Mouse (Mus musculus) kidney, adult 11 months (tissue): Measurements from ENCODE around the gene Alg3.

Experiments used
- DNase-seq: peaks from one replicate; pipeline ENCODE4 v3.0.0; 2022

Alg3 gene

GRCm38 (mm10) chr16:20611357-20612227 lies at the start of gene Alg3, which contains the start of the genes Eef1akmt4 and Gm49333:
Gene Alg3, minus strand, starts transcription at chr16:20611735.
Gene Eef1akmt4, plus strand, starts transcription at chr16:20611593.
Gene Gm49333, plus strand, starts transcription at chr16:20611610.
- DNase-seq: peak; percentile 91

- DNase-seq: no peak
Observed at GRCm38 (mm10) chr16:20657661-20658060, 46.1 kb upstream of the Alg3 start.

DNA sequence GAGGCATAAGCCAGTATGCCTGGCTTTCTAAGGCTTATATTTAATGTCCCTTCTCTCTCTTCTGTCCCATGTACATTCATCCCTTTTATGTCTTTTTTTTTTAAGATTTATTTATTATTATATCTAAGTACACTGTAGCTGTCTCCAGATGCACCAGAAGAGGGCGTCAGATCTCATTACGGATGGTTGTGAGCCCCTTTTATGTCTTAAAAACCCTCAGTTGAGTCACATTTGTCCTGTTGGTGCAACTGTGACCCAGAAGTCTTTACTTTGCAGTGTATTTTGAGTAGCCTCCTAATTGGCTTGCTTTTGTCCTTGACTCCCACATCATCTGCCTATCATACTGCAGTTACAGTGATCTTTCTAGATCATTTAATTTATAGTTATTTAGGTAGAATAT lies 41.8 kb upstream of the Alg3 start:
- DNase-seq: no peak

DNA sequence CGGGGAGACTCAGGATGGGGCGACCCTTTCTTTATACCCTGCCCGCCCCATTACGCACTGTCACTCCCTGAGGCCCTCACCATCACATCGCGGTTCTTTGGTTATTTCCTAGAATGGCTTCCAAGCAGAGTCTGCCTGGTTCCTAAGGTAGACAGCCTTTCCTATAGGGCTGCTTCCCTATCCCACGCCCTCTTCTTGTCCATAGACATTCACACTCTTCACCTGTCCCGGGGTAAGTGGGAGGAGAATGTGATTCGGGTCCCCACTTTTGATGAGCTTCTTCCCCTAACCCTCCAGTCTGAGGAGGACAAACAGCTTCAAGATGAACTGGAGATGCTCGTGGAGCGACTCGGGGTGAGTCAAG lies 40.4 kb upstream of the Alg3 start:
- DNase-seq: no peak

DNA sequence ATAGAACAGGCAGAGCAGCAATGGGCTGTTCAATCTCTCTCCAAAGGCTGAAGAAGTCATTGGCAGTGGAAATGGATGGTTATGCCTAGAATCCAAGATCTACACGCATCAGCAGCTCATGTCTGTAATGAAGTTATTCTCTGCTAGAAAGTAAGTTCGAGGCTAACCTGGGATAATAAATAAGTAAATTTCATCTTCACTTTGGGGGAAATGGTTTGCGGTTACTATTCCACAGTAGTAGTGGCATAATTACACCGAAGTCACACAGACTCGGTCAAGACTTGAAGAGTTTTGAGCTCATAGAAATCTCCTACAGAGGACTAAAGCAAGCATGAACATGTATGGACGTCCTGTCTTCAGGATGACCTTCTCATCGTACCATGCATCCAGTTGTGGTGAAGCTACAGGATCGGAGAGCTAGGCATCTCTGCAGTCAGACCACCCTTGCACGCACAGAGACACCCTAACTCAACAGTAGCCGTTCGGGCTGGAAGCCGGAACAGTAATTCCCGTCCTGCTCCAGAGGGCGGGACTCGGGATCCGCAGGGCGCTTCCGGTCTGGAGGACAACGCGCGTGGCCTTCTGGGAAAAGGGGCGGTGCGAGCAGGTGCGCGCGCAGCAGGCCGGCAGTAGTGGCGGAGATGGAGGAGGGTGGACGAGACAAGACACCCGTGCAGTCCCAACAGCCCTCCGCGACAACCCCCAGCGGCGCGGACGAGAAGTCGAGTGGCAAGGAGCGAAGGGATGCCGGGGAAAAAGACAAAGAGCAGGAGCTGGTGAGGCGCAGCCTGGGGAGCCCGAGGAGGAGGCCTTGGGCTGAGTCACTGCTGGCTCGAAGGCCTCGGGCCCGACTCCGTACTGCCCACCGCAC lies 39.8 kb upstream of the Alg3 start, which contains the start of gene Psmd2:
Psmd2 (plus strand) TSS at position 577 of the 871 bp plus-strand sequence.
- DNase-seq: peak; percentile 94

GRCm38 (mm10) chr16:20643911-20644310 lies 32.4 kb upstream of the Alg3 start:
- DNase-seq: no peak

DNA sequence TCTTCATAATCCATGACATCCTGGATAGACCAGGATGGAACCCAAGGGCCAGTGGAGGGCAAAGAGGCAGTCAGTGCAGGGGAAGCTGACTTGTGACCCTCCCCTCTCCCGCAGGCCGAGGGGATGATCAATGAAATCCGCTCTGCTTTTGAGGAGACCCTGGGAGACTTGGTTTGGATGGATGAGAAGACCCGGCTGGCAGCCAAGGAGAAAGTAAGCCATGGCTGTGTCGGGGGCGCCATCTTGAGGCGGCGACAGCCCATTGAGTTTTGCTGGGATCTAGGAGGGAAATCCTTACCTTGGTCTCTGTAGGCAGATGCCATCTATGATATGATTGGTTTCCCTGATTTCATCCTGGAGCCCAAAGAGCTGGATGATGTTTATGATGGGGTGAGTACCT lies 30.6 kb upstream of the Alg3 start:
- peak; percentile 50 for DNase-seq

DNA sequence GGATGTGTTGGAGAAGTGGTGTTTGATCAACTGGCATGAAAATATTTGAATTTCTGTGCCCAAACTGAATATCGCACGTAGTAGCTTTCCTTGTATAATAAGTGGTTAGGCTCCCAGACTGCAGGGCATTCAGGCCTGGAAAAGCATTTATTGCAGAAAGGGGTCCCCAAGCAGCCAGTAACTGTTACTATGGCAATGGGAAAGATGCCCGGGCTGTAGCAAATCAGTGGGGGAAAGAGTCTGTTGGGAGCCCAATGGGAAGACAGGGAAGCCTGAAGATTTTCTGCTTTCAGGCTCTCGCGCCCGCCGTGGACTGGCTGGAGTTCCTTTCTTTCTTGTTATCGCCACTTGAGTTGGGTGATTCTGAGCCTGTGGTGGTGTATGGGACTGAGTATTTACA lies 26.8 kb upstream of the Alg3 start:
- DNase-seq: no peak

DNA sequence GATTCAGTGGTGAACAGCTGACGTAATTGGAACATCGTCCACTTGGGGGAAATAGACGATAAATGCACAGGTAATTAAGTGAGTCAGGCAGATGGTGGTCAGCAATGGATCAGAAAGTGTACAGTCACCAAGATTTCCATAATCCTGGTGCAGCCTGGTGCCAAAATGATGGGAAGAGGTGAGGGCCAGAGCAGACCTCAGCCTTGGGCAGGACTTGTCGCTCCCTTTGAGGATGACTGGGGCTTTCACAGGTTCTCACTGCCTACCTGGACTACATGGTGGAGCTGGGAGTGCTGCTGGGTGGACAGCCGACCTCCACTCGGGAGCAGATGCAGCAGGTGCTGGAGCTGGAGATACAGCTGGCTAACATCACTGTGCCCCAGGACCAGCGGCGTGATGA lies 25.9 kb upstream of the Alg3 start:
- no peak for DNase-seq

DNA sequence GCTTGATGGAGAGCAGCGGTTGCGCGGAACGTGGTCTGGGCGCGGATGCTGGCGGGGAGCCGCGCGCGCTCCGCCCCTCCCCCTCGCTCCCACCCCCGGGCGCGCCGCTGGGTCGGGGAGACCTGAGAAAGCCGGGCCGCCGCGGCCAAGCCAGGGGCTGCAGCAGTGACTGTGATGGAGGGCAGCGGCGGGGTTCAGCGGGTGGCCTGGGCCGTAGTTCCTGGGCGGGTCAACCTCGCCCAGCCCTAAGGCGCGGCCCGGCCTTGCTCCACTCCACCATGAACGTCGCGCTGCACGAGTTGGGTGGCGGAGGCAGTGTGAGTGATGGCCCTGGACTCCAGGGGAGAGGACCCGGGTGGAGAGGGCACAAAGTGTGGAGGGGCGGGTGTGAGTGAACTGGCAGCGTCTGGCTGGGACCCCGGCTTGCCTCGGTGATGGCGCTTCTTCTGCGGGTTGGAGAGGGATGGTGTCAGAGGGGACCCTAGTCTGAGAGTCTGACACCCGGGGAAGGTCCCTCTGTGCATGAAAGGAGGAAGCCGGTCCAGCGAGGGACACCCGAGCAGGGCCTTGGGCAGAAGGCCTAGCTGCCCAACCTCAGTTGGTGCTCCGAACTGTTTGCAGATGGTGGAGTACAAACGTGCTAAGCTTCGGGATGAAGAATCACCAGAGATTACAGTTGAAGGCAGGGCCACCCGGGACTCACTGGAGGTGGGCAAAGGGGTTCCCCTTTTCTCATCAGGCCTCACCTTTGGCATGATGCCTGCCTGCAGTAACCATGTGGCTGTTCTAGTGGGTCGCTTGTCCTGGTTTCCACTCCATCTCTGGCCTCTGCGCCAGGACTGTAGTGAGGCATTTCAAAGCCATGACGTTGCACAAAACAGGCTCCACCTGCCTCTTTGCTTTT lies 18.4 kb upstream of the Alg3 start, which contains the start of gene Ece2:
Ece2 (plus strand) TSS at position 98 of the 904 bp plus-strand sequence.
- no peak for DNase-seq

- no peak for DNase-seq
Observed at GRCm38 (mm10) chr16:20628871-20629391, 17.4 kb upstream of the Alg3 start.

GRCm38 (mm10) chr16:20623211-20623610 lies 11.7 kb upstream of the Alg3 start:
- DNase-seq: no peak

DNA sequence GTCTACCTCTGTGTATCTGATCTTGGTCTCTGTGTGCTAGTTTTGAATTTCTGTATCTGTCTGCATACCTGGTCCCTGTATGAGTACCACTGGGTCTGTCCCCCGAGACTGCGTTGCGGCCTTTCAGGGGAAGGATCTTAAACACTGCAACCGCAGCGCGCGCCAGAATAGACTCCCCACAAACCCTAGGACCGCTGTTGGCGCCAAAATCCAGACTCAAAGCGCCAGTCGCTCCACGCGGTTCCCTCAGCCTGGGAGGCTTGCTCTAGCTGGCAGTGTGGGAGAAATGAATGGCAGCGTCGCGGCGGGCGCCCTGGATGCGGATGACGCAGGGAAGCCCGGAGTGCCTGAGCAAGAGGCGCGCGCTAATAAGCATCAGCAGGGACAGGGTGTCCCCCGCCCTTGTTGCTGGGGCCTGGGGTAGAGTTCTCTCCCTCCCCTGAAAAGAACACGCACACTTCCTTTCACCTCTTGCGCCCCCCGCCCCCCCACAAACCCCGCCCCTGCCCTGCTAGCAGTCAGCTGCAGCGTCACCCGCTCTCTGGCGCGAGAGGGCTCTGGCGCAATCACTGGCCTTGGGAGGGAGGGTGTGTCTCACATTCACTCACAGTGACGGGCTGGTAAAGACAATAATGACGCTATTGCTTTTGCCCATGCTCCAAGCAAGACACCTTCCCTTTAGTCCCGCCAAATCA lies 10.6 kb upstream of the Alg3 start:
- DNase-seq: peak; percentile 12

- peak; percentile 66 for DNase-seq
Observed at GRCm38 (mm10) chr16:20621191-20621990, 9.9 kb upstream of the Alg3 start, which contains the start of gene Camk2n2. Gene Camk2n2, minus strand, starts transcription at chr16:20621287.

GRCm38 (mm10) chr16:20620751-20621190 lies 9.2 kb upstream of the Alg3 start:
- no peak for DNase-seq

- DNase-seq: no peak
Observed at GRCm38 (mm10) chr16:20620399-20620735, 8.8 kb upstream of the Alg3 start.

- DNase-seq: peak; percentile 8
Observed at GRCm38 (mm10) chr16:20619541-20620398, 8.2 kb upstream of the Alg3 start.

- peak; percentile 63 for DNase-seq
Observed at GRCm38 (mm10) chr16:20610501-20611356, 806 bp downstream of the Alg3 start.

GRCm38 (mm10) chr16:20604705-20605104 lies 6.8 kb downstream of the Alg3 start:
- DNase-seq: no peak
